Mouse (Mus musculus) cerebellum, adult 2 months (tissue): ENCODE results near the gene Dnaaf5.

Experiments used
- CTCF ChIP-seq: fragments of 200-500 bp; IDR thresholded peaks from 2 replicates; pipeline ENCODE4 v1.5.1; 2011; ENCODE audit warnings: low read depth, mild to moderate bottlenecking, control low read depth, low read length, moderate library complexity, borderline replicate concordance; ENCODE audit not compliant: insufficient read depth
- POLR2A ChIP-seq: fragments of 200-500 bp; IDR thresholded peaks from 2 replicates; pipeline ENCODE4 v1.6.1; 2011; ENCODE audit warnings: low read length, control low read depth, borderline replicate concordance; ENCODE audit not compliant: insufficient read depth

GRCm38 (mm10) chr5:139149006-139149672 is 884 bp upstream of the Dnaaf5 start:
- TF ChIP-seq POLR2A (no peak), CTCF (no peak)
